Mouse (Mus musculus) CH12.LX (cell line): Measurements from ENCODE around the gene Fhit. TPM values are rescaled to one million over a fixed set of nuclear protein-coding genes. Genes with fewer than 3 reads are reported as not detected.
A peak's percentile ranks its signal among the peaks of the same experiment; 100 is the strongest.

ENCODE experiments used
- DNase-seq: peaks from one replicate; pipeline ENCODE4 v3.0.0-alpha.2; 2013; ENCODE audit errors: extremely low read depth
- H3K27ac ChIP-seq: 2 replicates; pipeline ENCODE4 v1.5.1; 2012; ENCODE audit warnings: low read depth, mild to moderate bottlenecking, control low read depth, moderate library complexity; ENCODE audit not compliant: insufficient read depth
- H3K27me3 ChIP-seq: replicated peaks from 2 replicates; pipeline ENCODE3; 2012; ENCODE audit warnings: inconsistent platforms
- H3K36me3 ChIP-seq, 2 experiments: replicated peaks in 1 of 2; 2 replicates each; pipeline versions ENCODE3 to v1.6.1; 2012; ENCODE audit warnings: inconsistent platforms in 1 of 2, low read length in 1 of 2, mild to moderate bottlenecking in 1 of 2, mixed read lengths in 1 of 2, moderate library complexity in 1 of 2; ENCODE audit not compliant: control insufficient read depth in 1 of 2, insufficient read depth in 1 of 2
- H3K4me1 ChIP-seq, 2 experiments: 2 replicates each; pipeline ENCODE4 v1.6.1; 2012; ENCODE audit warnings: inconsistent platforms in 1 of 2, moderate library complexity in 1 of 2; ENCODE audit not compliant: insufficient read depth in 2 of 2, control insufficient read depth in 1 of 2
- H3K4me2 ChIP-seq: 2 replicates; pipeline ENCODE4 v1.6.1; 2012; ENCODE audit warnings: low read depth, mild to moderate bottlenecking, control low read depth; ENCODE audit not compliant: poor library complexity, insufficient read depth, severe bottlenecking
- H3K4me3 ChIP-seq, 3 experiments: fragments of 150-350 bp in 1 of 3; sonication (generic) in 1 of 3; replicated peaks in 1 of 3; 2 replicates each; pipeline versions ENCODE3 to v1.5.1; 2011 to 2012; ENCODE audit warnings: low read depth in 2 of 3, low read length in 2 of 3, mild to moderate bottlenecking in 2 of 3, moderate library complexity in 2 of 3, control low read depth in 1 of 3, improper control_type of control experiment in 1 of 3, inconsistent platforms in 1 of 3, mixed read lengths in 1 of 3; ENCODE audit not compliant: poor library complexity in 1 of 3
- H3K79me2 ChIP-seq: replicated peaks from 2 replicates; pipeline ENCODE4 v1.6.1; 2012; ENCODE audit warnings: mild to moderate bottlenecking, moderate library complexity; ENCODE audit not compliant: control insufficient read depth, poor library complexity, insufficient read depth, severe bottlenecking; ENCODE audit errors: extremely low read depth
- H3K9ac ChIP-seq: 2 replicates; pipeline ENCODE4 v1.6.1; 2012; ENCODE audit warnings: low read depth, mild to moderate bottlenecking, control low read depth, moderate library complexity; ENCODE audit not compliant: insufficient read depth
- H3K9me3 ChIP-seq: replicated peaks from 2 replicates; pipeline ENCODE3; 2012; ENCODE audit warnings: low read length, inconsistent platforms, mixed read lengths
- BHLHE40 ChIP-seq: IDR thresholded peaks from 2 replicates; pipeline ENCODE4 v1.6.1; 2011; ENCODE audit warnings: mild to moderate bottlenecking, low read depth, low read length, improper control_type of control experiment
- CHD1 ChIP-seq: IDR thresholded peaks from 2 replicates; pipeline ENCODE4 v1.6.1; 2012; ENCODE audit warnings: low read depth, low read length, improper control_type of control experiment, inconsistent platforms
- CTCF ChIP-seq, 2 experiments: IDR thresholded peaks in 1 of 2; conservative IDR thresholded peaks in 1 of 2; 2 replicates each; pipeline ENCODE4 v1.5.1; 2011 to 2012; ENCODE audit warnings: low read depth in 2 of 2, low read length in 2 of 2, improper control_type of control experiment in 1 of 2, inconsistent platforms in 1 of 2, mild to moderate bottlenecking in 1 of 2, moderate library complexity in 1 of 2
- E2F4 ChIP-seq: IDR thresholded peaks from 2 replicates; pipeline ENCODE4 v1.6.1; 2011; ENCODE audit warnings: low read depth, low read length, improper control_type of control experiment; ENCODE audit not compliant: insufficient replicate concordance
- EP300 ChIP-seq: IDR thresholded peaks from 2 replicates; pipeline ENCODE4 v1.6.1; 2011; ENCODE audit warnings: low read length, improper control_type of control experiment
- ETS1 ChIP-seq: conservative IDR thresholded peaks from 2 replicates; pipeline ENCODE4 v1.6.1; 2012; ENCODE audit warnings: low read depth, mild to moderate bottlenecking, inconsistent platforms, low read length, improper control_type of control experiment, moderate library complexity
- GABPA ChIP-seq: IDR thresholded peaks from 2 replicates; pipeline ENCODE4 v1.6.1; 2012; ENCODE audit warnings: low read depth, low read length, improper control_type of control experiment, inconsistent platforms; ENCODE audit not compliant: insufficient replicate concordance
- JUN ChIP-seq: IDR thresholded peaks from 2 replicates; pipeline ENCODE4 v1.6.1; 2011; ENCODE audit warnings: low read depth, mild to moderate bottlenecking, low read length, improper control_type of control experiment, moderate library complexity; ENCODE audit not compliant: insufficient read depth
- JUND ChIP-seq: conservative IDR thresholded peaks from 2 replicates; pipeline ENCODE4 v1.6.1; 2011; ENCODE audit warnings: low read depth, low read length, improper control_type of control experiment
- MAFK ChIP-seq: IDR thresholded peaks from 2 replicates; pipeline ENCODE4 v1.6.1; 2011; ENCODE audit warnings: low read length, improper control_type of control experiment; ENCODE audit not compliant: insufficient replicate concordance
- MAZ ChIP-seq: IDR thresholded peaks from 2 replicates; pipeline ENCODE4 v1.6.1; 2012; ENCODE audit warnings: low read depth, mild to moderate bottlenecking, inconsistent platforms, low read length, improper control_type of control experiment, moderate library complexity
- MXI1 ChIP-seq: IDR thresholded peaks from 2 replicates; pipeline ENCODE4 v1.6.1; 2011; ENCODE audit warnings: mild to moderate bottlenecking, low read depth, low read length, improper control_type of control experiment
- MYC ChIP-seq: IDR thresholded peaks from 2 replicates; pipeline ENCODE4 v1.6.1; 2011; ENCODE audit warnings: low read depth, mild to moderate bottlenecking, improper control_type of control experiment, low read length
- NELFE ChIP-seq: IDR thresholded peaks from 2 replicates; pipeline ENCODE4 v1.6.1; 2011; ENCODE audit warnings: low read depth, low read length, improper control_type of control experiment
- NRF1 ChIP-seq: IDR thresholded peaks from 2 replicates; pipeline ENCODE4 v1.6.1; 2014; ENCODE audit warnings: low read depth, mild to moderate bottlenecking, inconsistent platforms, low read length, improper control_type of control experiment, moderate library complexity
- PAX5 ChIP-seq: IDR thresholded peaks from 2 replicates; pipeline ENCODE4 v1.6.1; 2012; ENCODE audit warnings: low read length, inconsistent platforms, mixed read lengths
- RCOR1 ChIP-seq: conservative IDR thresholded peaks from 2 replicates; pipeline ENCODE4 v1.6.1; 2012; ENCODE audit warnings: low read depth, mild to moderate bottlenecking, inconsistent platforms, low read length, improper control_type of control experiment
- SIN3A ChIP-seq: IDR thresholded peaks from 2 replicates; pipeline ENCODE4 v1.6.1; 2012; ENCODE audit warnings: low read length, improper control_type of control experiment, inconsistent platforms
- SMC3 ChIP-seq: IDR thresholded peaks from 2 replicates; pipeline ENCODE4 v1.6.1; 2011; ENCODE audit warnings: low read depth, low read length, improper control_type of control experiment
- TBP ChIP-seq: conservative IDR thresholded peaks from 2 replicates; pipeline ENCODE4 v1.6.1; 2011; ENCODE audit warnings: low read depth, low read length, improper control_type of control experiment
- USF1 ChIP-seq: IDR thresholded peaks from 2 replicates; pipeline ENCODE4 v1.6.1; 2014; ENCODE audit warnings: low read depth, mild to moderate bottlenecking, inconsistent platforms, low read length, improper control_type of control experiment
- ZC3H11A ChIP-seq: IDR thresholded peaks from 2 replicates; pipeline ENCODE4 v1.6.1; 2012; ENCODE audit warnings: low read depth, mild to moderate bottlenecking, inconsistent platforms, low read length, improper control_type of control experiment
- ZKSCAN1 ChIP-seq: IDR thresholded peaks from 2 replicates; pipeline ENCODE4 v1.6.1; 2012; ENCODE audit warnings: low read depth, inconsistent platforms, low read length, improper control_type of control experiment, borderline replicate concordance
- ZMIZ1 ChIP-seq: IDR thresholded peaks from 2 replicates; pipeline ENCODE4 v1.6.1; 2012; ENCODE audit warnings: low read depth, mild to moderate bottlenecking, inconsistent platforms, low read length, improper control_type of control experiment
- dilution Hi-C: fragments of 300-500 bp; cut with MboI; formaldehyde crosslinking; loops from 2 replicates; pipeline ENCODE4 v1.14.3; 2020; ENCODE audit warnings: low sequenced_read_pairs; ENCODE audit not compliant: extremely low pct_unique_long_range_greater_than_20kb, extremely low pct_ligation_motif_present
- in situ Hi-C: fragments of 300-500 bp; cut with MboI; formaldehyde crosslinking; loops from 3 replicates; pipeline ENCODE4 v1.14.3; 2019; ENCODE audit warnings: low sequenced_read_pairs, low pct_ligation_motif_present, low pct_unique_long_range_greater_than_20kb, mixed read lengths
- polyA plus RNA-seq: library from polyadenylated mRNA; unstranded; fragments of >175 nt; gene quantifications from 2 replicates; pipeline ENCODE4 v1.2.1, GENCODE M21; 2012; ENCODE audit warnings: low read depth; ENCODE audit not compliant: insufficient read length
- total RNA-seq, 2 experiments: library from RNA; depleted of rRNA; stranded (reverse); fragments of 300-350 nt in 1 of 2; fragments of >200 nt in 1 of 2; gene quantifications; 2 replicates each; pipeline ENCODE4 v1.2.3; 2012 to 2014

Fhit gene
- total and polyA plus RNA-seq, 3 experiments = 0.64 to 1.9 (median 0.64) TPM

DNA sequence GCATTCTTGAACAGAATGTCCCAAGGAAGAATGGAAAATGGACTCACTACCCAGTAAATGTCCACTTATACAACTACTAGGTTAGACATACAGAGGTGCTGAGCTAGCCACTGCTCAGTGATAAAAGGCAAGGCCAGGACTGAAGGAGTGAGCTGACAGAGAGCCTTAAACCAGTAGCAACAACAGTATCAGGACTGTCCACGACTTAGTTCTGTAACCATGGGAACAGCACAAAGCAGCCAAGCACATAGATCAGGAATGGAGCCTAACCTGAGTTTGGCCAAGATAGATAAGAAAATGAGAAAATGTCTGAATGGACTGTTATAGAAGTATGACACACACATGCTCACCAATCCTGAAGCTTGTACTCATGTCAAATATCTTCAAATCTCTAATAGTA is 279.1 kb downstream of the Fhit start:
- no peak overlapping the region for H3K27ac ChIP-seq
- H3K9ac ChIP-seq = no peak overlapping the region
- no peaks in the 10 kb centered on the region for H3K9me3 ChIP-seq
- dilution Hi-C loops = no loop called here
- H3K4me3 ChIP-seq = no peak overlapping the region
- TF ChIP-seq SIN3A = no peak
- TF ChIP-seq USF1 = no peak
- TF ChIP-seq TBP = no peak
- no peak for TF ChIP-seq E2F4
- TF ChIP-seq MYC = no peak
- no peak for TF ChIP-seq NRF1
- no peak for TF ChIP-seq ETS1
- TF ChIP-seq NELFE = no peak
- TF ChIP-seq EP300 = no peak
- no peak for TF ChIP-seq JUN
- no peak for TF ChIP-seq CTCF (conservative IDR thresholded peaks at IDR 0.05 in 1 of 2, IDR thresholded peaks at IDR 0.05 in 1 of 2; ENCODE audit: low read depth in 2 of 2, low read length in 2 of 2)
- TF ChIP-seq GABPA = no peak
- no peak for TF ChIP-seq MAZ
- no peak for TF ChIP-seq ZMIZ1
- TF ChIP-seq JUND = no peak
- no peak for TF ChIP-seq ZC3H11A
- no peak for TF ChIP-seq BHLHE40
- no peak for TF ChIP-seq MAFK
- no peak for TF ChIP-seq ZKSCAN1
- H3K79me2 ChIP-seq = no peaks in the 10 kb centered on the region
- in situ Hi-C loops = no loop called here
- H3K36me3 ChIP-seq = no peaks in the 10 kb centered on the region
- H3K4me2 ChIP-seq = no peak overlapping the region
- no peak for DNase-seq
- no peaks in the 10 kb centered on the region for H3K27me3 ChIP-seq
- H3K4me1 ChIP-seq = peaks cover 4 to 12% of the 10 kb centered on the region in 2 experiments

DNA sequence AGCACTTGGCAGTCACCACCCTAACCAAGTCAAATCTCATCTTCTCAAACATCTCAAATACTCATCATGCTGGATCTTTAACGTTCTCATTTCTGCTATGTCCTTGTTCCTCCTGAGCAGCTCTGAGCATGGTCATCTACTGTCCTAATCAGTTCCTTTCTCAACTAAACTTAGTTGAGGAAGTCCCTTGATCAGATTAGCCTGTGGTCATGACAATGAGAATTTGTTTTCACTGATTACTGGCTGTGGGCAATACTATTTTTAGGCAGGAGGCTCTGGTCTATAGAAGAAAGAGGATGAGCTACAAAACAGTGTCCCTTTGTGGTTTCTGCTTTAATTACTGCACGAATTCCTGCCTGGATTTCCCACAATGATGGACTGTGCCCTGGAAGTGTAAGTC is 281.1 kb downstream of the Fhit start:
- Histone ChIP-seq H3K4me1 (peaks cover 8 to 27% of the 10 kb centered on the region in 2 experiments), H3K27me3 (no peaks in the 10 kb centered on the region), H3K4me2 (no peak overlapping the region), H3K9me3 (no peaks in the 10 kb centered on the region), H3K36me3 (no peaks in the 10 kb centered on the region), H3K79me2 (no peaks in the 10 kb centered on the region), H3K27ac (no peak overlapping the region), H3K4me3 (no peak overlapping the region), H3K9ac (no peak overlapping the region)
- in situ Hi-C loops (no loop called here), dilution Hi-C loops (no loop called here)
- peak; percentile 38 for DNase-seq
- TF ChIP-seq CTCF (conservative IDR thresholded peaks at IDR 0.05 in 1 of 2, IDR thresholded peaks at IDR 0.05 in 1 of 2; ENCODE audit: low read depth in 2 of 2, low read length in 2 of 2) (no peak), MXI1 (no peak), GABPA (no peak), CHD1 (no peak), RCOR1 (no peak), SMC3 (no peak), ETS1 (no peak), ZKSCAN1 (no peak), PAX5 (no peak), NELFE (no peak)
